Mouse (Mus musculus) ES-Bruce4 (cell line): ENCODE measurements around the gene Wnt5b. TPM values are rescaled to one million over a fixed set of nuclear protein-coding genes. Genes with fewer than 3 reads are reported as not detected.
A peak's percentile ranks its signal among the peaks of the same experiment; 100 is the strongest.
"Not testable (repeated sequence)": the region's sequence is repeated elsewhere in the genome, so short reads cannot be mapped to it uniquely, and the experiment has no call there.

Experiments used
- H3K27ac ChIP-seq: 2 replicates; pipeline ENCODE4 v1.5.1; 2012; ENCODE audit warnings: low read length, inconsistent platforms; ENCODE audit not compliant: insufficient read depth
- H3K27me3 ChIP-seq: 2 replicates; pipeline ENCODE4 v1.6.1; 2012; ENCODE audit warnings: mild to moderate bottlenecking, low read length, inconsistent platforms; ENCODE audit not compliant: control insufficient read depth, poor library complexity, insufficient read depth, severe bottlenecking
- H3K36me3 ChIP-seq: 2 replicates; pipeline ENCODE4 v1.6.1; 2012; ENCODE audit warnings: inconsistent platforms, mild to moderate bottlenecking, low read length, moderate library complexity; ENCODE audit not compliant: control insufficient read depth, poor library complexity, insufficient read depth, severe bottlenecking
- H3K4me1 ChIP-seq: one replicate; pipeline ENCODE4 v1.8.1; 2011; ENCODE audit warnings: low read length; ENCODE audit not compliant: control insufficient read depth, insufficient read depth
- H3K4me3 ChIP-seq: 2 replicates; pipeline ENCODE4 v1.5.1; 2011; ENCODE audit warnings: low read depth, mild to moderate bottlenecking, low read length
- H3K9ac ChIP-seq: 2 replicates; pipeline ENCODE4 v1.6.1; 2012; ENCODE audit warnings: low read depth, mild to moderate bottlenecking, inconsistent platforms; ENCODE audit not compliant: poor library complexity, severe bottlenecking
- H3K9me3 ChIP-seq: replicated peaks from 2 replicates; pipeline ENCODE4 v1.6.1; 2012; ENCODE audit warnings: mild to moderate bottlenecking, low read length, inconsistent platforms; ENCODE audit not compliant: control insufficient read depth, poor library complexity, insufficient read depth, severe bottlenecking
- CTCF ChIP-seq: IDR thresholded peaks from one replicate; pipeline ENCODE4 v1.8.1; 2011; ENCODE audit warnings: low read depth, low read length
- EP300 ChIP-seq: IDR thresholded peaks from 2 replicates; pipeline ENCODE4 v1.6.1; 2011; ENCODE audit warnings: low read depth, low read length; ENCODE audit not compliant: insufficient read depth
- POLR2A ChIP-seq: IDR thresholded peaks from one replicate; pipeline ENCODE4 v1.8.1; 2011; ENCODE audit warnings: low read length; ENCODE audit not compliant: insufficient read depth
- polyA plus RNA-seq: library from polyadenylated mRNA; stranded (reverse); fragments of >200 nt; gene quantifications from 2 replicates; pipeline ENCODE4 v1.2.4, GENCODE M21; 2011; ENCODE audit warnings: low read depth; ENCODE audit not compliant: missing spikeins, insufficient read depth, insufficient read length

The Wnt5b gene
- polyA plus RNA-seq, 1 experiment = 2.5 TPM

DNA sequence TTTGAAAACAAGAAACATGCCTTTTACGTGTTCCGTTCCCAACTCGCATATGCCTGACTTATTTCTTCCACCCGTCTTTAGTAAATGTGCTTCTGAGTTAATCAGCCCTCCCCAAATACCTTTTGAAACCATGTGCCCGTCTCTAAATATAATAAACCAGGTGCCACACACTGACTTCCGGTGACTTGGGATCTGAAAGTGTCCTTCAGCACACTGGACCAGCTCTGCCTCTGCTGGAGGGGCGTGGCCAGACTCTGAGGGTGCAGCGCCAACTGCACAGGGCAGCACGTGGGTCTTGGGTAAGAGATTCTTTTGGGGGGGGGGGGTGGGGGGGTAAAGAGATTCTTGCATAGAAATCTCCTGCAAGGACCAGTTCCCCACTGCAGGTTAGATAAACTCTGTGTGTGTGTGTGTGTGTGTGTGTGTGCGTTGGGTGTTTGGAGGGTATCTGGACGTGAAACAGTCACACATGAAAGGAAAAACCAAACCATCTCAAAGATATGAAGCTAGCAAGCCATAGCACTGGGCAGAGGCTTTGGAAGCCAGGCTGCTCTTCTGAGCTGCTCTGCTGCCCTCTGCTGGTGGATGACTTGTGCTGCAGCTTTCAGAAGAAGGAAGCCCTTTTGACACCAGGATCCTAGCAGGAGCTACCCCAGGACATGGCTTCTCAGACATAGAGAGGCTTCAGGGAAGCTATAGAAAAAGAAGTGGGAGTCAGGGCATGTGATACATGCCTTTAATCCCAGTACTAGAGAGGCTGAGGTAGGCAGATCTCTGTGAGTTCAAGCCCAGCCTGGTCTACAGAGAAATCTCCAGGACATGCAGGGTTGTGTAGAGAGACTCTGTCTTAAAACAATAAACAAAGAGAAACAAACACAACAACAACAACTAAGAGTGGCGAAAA lies 100.2 kb downstream of the Wnt5b start:
- H3K9me3 ChIP-seq = no peaks in the 10 kb centered on the region
- no peak overlapping the region for H3K27ac ChIP-seq
- H3K4me1 ChIP-seq = peaks cover 3% of the 10 kb centered on the region
- no peaks in the 10 kb centered on the region for H3K36me3 ChIP-seq
- no peaks in the 10 kb centered on the region for H3K27me3 ChIP-seq
- H3K9ac ChIP-seq = no peak overlapping the region
- no peak overlapping the region for H3K4me3 ChIP-seq
- no peak for TF ChIP-seq EP300
- peak; percentile 98 for TF ChIP-seq CTCF

GRCm38 (mm10) chr6:119442729-119443128 lies 101.4 kb downstream of the Wnt5b start:
- peak; percentile 60 for TF ChIP-seq CTCF
- H3K36me3 ChIP-seq, H3K4me1 ChIP-seq, H3K27ac ChIP-seq, H3K9me3 ChIP-seq, H3K9ac ChIP-seq, H3K4me3 ChIP-seq, H3K27me3 ChIP-seq: not testable (repeated sequence)

- no peak overlapping the region for H3K27ac ChIP-seq
- no peak for TF ChIP-seq CTCF
- no peak for TF ChIP-seq POLR2A
- no peak for TF ChIP-seq EP300
- no peak overlapping the region for H3K9ac ChIP-seq
- H3K4me3 ChIP-seq = no peak overlapping the region
- H3K27me3 ChIP-seq = no peaks in the 10 kb centered on the region
- no peaks in the 10 kb centered on the region for H3K4me1 ChIP-seq
- no peaks in the 10 kb centered on the region for H3K36me3 ChIP-seq
- H3K9me3 ChIP-seq = no peaks in the 10 kb centered on the region
These were observed 106.0 kb downstream of the Wnt5b start for GRCm38 (mm10) chr6:119437894-119438761.

DNA sequence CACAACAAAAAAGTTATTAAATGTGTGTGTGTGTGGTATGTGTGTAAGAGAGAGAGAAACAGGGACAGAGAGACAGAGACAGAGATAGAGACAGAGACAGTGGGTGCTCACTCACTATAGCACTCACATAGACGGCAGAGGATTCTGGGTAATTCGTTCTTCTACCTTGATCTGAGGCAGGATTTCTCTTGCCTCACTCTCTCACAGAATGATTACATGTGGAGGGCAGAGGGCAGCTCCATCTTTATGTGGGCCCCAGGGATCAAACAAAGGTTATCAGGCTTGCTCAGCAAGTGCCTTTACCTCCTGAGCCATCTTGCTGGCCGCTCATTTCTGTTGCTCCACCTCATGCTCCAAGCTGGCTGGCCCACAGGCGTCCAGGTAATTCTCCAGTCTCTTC lies 109.8 kb downstream of the Wnt5b start:
- H3K9me3 ChIP-seq = no peaks in the 10 kb centered on the region
- H3K36me3 ChIP-seq = no peaks in the 10 kb centered on the region

GRCm38 (mm10) chr6:119431751-119432324 lies 112.3 kb downstream of the Wnt5b start:
- H3K9me3 ChIP-seq = no peaks in the 10 kb centered on the region
- no peaks in the 10 kb centered on the region for H3K36me3 ChIP-seq
- H3K4me3 ChIP-seq = no peak overlapping the region
- TF ChIP-seq EP300 (no peak), CTCF (no peak)
- H3K4me1 ChIP-seq = peaks cover under 1% of the 10 kb centered on the region
- no peak overlapping the region for H3K27ac ChIP-seq
- no peaks in the 10 kb centered on the region for H3K27me3 ChIP-seq
- no peak overlapping the region for H3K9ac ChIP-seq

More for the DNA sequence above, 109.8 kb downstream of the Wnt5b start:
- no peak overlapping the region for H3K4me3 ChIP-seq
- no peak overlapping the region for H3K9ac ChIP-seq
- no peaks in the 10 kb centered on the region for H3K27me3 ChIP-seq
- H3K27ac ChIP-seq = no peak overlapping the region
- TF ChIP-seq POLR2A (no peak), CTCF (no peak), EP300 (no peak)
- H3K4me1 ChIP-seq = no peaks in the 10 kb centered on the region
